Mouse (Mus musculus) midbrain, postnatal 0 days (tissue): Measurements from ENCODE around the gene Manf. TPM values are rescaled to one million over a fixed set of nuclear protein-coding genes. Genes with fewer than 3 reads are reported as not detected.
A peak's percentile ranks its signal among the peaks of the same experiment; 100 is the strongest.

ENCODE experiments used
- ATAC-seq: fragments of 200-750 bp; cut with Nextera tagmentation; 2 replicates; pipeline ENCODE4 v1.8.0; 2017; ENCODE audit warnings: moderate number of reproducible peaks, mild to moderate bottlenecking, moderate TSS enrichment, moderate library complexity; ENCODE audit not compliant: low FRiP score
- DNase-seq: peaks from one replicate; pipeline ENCODE4 v3.0.0-alpha.2; 2015; ENCODE audit warnings: low spot score
- H3K27ac ChIP-seq: fragments of 300-500 bp; sonication (generic); 2 replicates; pipeline ENCODE4 v1.5.1; 2014; ENCODE audit warnings: low read depth, mild to moderate bottlenecking, low read length, mixed read lengths
- H3K27me3 ChIP-seq: fragments of 300-500 bp; sonication (generic); 2 replicates; pipeline ENCODE4 v1.6.1; 2014; ENCODE audit warnings: low read length, control low read depth, mixed read lengths; ENCODE audit not compliant: insufficient read depth
- H3K36me3 ChIP-seq: fragments of 300-500 bp; sonication (generic); 2 replicates; pipeline ENCODE4 v1.6.1; 2014; ENCODE audit warnings: low read length, control low read depth, mixed read lengths; ENCODE audit not compliant: insufficient read depth
- H3K4me1 ChIP-seq: fragments of 300-500 bp; sonication (generic); 2 replicates; pipeline ENCODE4 v1.6.1; 2014; ENCODE audit warnings: mild to moderate bottlenecking, control low read depth, antibody characterized with exemption, low read length, mixed read lengths; ENCODE audit not compliant: insufficient read depth
- H3K4me2 ChIP-seq: fragments of 300-500 bp; sonication (generic); 2 replicates; pipeline ENCODE4 v1.6.1; 2014; ENCODE audit warnings: low read depth, mild to moderate bottlenecking, low read length, mixed read lengths; ENCODE audit not compliant: poor library complexity, severe bottlenecking
- H3K4me3 ChIP-seq: fragments of 300-500 bp; sonication (generic); 2 replicates; pipeline ENCODE4 v1.5.1; 2014; ENCODE audit warnings: low read depth, mild to moderate bottlenecking, low read length, moderate library complexity
- H3K9ac ChIP-seq: fragments of 300-500 bp; sonication (generic); replicated peaks from 2 replicates; pipeline ENCODE4 v1.6.1; 2014; ENCODE audit warnings: mild to moderate bottlenecking, low read length, moderate library complexity, mixed read lengths; ENCODE audit not compliant: poor library complexity, severe bottlenecking
- H3K9me3 ChIP-seq: fragments of 300-500 bp; sonication (generic); 2 replicates; pipeline ENCODE4 v1.6.1; 2016; ENCODE audit warnings: low read length, control low read depth
- CTCF ChIP-seq: IDR thresholded peaks from 2 replicates; pipeline ENCODE4 v1.5.1; 2016; ENCODE audit warnings: antibody characterized with exemption, mild to moderate bottlenecking
- WGBS: fragments of 180-500 bp; shearing (Covaris S2); extraction: QIAGEN DNeasy Blood & Tissue Kit; methylation state at CpG from one replicate; pipeline ENCODE4 v1.1.7; 2014; 5-methylcytosine and 5-hydroxymethylcytosine counted together
- polyA plus RNA-seq: library from polyadenylated mRNA; unstranded; fragments of >200 nt; fragmentation: Nextera tagmentation; extraction: Ambion mirVana; gene quantifications from 2 replicates; pipeline ENCODE4 v1.2.1, GENCODE M21; 2015
- total RNA-seq: library from RNA; depleted of rRNA; stranded (reverse); fragments of >200 nt; gene quantifications from 2 replicates; pipeline ENCODE4 v1.2.3, GENCODE M21; 2014

Manf gene
- total and polyA plus RNA-seq, 2 experiments from 2014 or later, result 54.6 to 115 TPM

GRCm38 (mm10) chr9:106908174-106908573 lies 16.4 kb upstream of the Manf start:
- Histone ChIP-seq H3K9ac (no peak overlapping the region), H3K27me3 (no peaks in the 10 kb centered on the region), H3K4me2 (no peak overlapping the region), H3K4me1 (no peaks in the 10 kb centered on the region), H3K36me3 (peaks cover 41% of the 10 kb centered on the region), H3K9me3 (no peaks in the 10 kb centered on the region), H3K4me3 (no peak overlapping the region), H3K27ac (no peak overlapping the region)
- WGBS, result 85% methylated on average over 3 of the region's 3 CpGs
- no peak for ATAC-seq
- DNase-seq, result no peak
- TF ChIP-seq CTCF, result no peak

- DNase-seq (no peak), ATAC-seq (no peak)
- H3K27me3 ChIP-seq, result no peaks in the 10 kb centered on the region
- H3K9me3 ChIP-seq, result no peaks in the 10 kb centered on the region
- peaks cover 42% of the 10 kb centered on the region for H3K36me3 ChIP-seq
- no peaks in the 10 kb centered on the region for H3K4me1 ChIP-seq
- 91% methylated on average over 8 of the region's 8 CpGs for WGBS
- H3K9ac ChIP-seq, result no peak overlapping the region
- H3K4me2 ChIP-seq, result no peak overlapping the region
- no peak for TF ChIP-seq CTCF
- no peak overlapping the region for H3K27ac ChIP-seq
- no peak overlapping the region for H3K4me3 ChIP-seq
These were observed 14.8 kb upstream of the Manf start for GRCm38 (mm10) chr9:106906597-106906996.

- DNase-seq (peak; percentile 82), ATAC-seq (no peak)
- no peaks in the 10 kb centered on the region for H3K4me1 ChIP-seq
- no peaks in the 10 kb centered on the region for H3K9me3 ChIP-seq
- no peaks in the 10 kb centered on the region for H3K27me3 ChIP-seq
- H3K4me2 ChIP-seq, result no peak overlapping the region
- peak; percentile 82 for TF ChIP-seq CTCF
- H3K36me3 ChIP-seq, result peaks cover 43% of the 10 kb centered on the region
- H3K4me3 ChIP-seq, result no peak overlapping the region
- no peak overlapping the region for H3K9ac ChIP-seq
- WGBS, result 11% methylated on average over 1 of the region's 1 CpGs
- H3K27ac ChIP-seq, result no peak overlapping the region
These were observed 12.0 kb upstream of the Manf start for GRCm38 (mm10) chr9:106903791-106904134.

- Histone ChIP-seq H3K27ac (no peak overlapping the region), H3K4me3 (no peak overlapping the region), H3K9ac (no peak overlapping the region), H3K4me1 (no peaks in the 10 kb centered on the region), H3K4me2 (no peak overlapping the region), H3K27me3 (no peaks in the 10 kb centered on the region), H3K9me3 (no peaks in the 10 kb centered on the region), H3K36me3 (peaks cover 43% of the 10 kb centered on the region)
- WGBS, result 85% methylated on average over 4 of the region's 4 CpGs
- DNase-seq (no peak), ATAC-seq (no peak)
- TF ChIP-seq CTCF, result no peak
These were observed 11.5 kb upstream of the Manf start for GRCm38 (mm10) chr9:106903099-106903790.

GRCm38 (mm10) chr9:106901596-106901995 lies 9.8 kb upstream of the Manf start:
- no peak overlapping the region for H3K4me3 ChIP-seq
- H3K4me1 ChIP-seq, result no peaks in the 10 kb centered on the region
- no peak for DNase-seq
- no peak overlapping the region for H3K4me2 ChIP-seq
- no peak overlapping the region for H3K9ac ChIP-seq
- peaks cover 40% of the 10 kb centered on the region for H3K36me3 ChIP-seq
- no peak for TF ChIP-seq CTCF
- WGBS, result 95% methylated on average over 7 of the region's 7 CpGs
- H3K27me3 ChIP-seq, result no peaks in the 10 kb centered on the region
- no peak for ATAC-seq
- no peaks in the 10 kb centered on the region for H3K9me3 ChIP-seq
- no peak overlapping the region for H3K27ac ChIP-seq

GRCm38 (mm10) chr9:106898901-106899300 lies 7.1 kb upstream of the Manf start:
- no peak for TF ChIP-seq CTCF
- no peaks in the 10 kb centered on the region for H3K4me1 ChIP-seq
- H3K9ac ChIP-seq, result no peak overlapping the region
- H3K36me3 ChIP-seq, result peaks cover 45% of the 10 kb centered on the region
- no peak for DNase-seq
- WGBS, result 89% methylated on average over 1 of the region's 1 CpGs
- no peak overlapping the region for H3K4me3 ChIP-seq
- H3K9me3 ChIP-seq, result no peaks in the 10 kb centered on the region
- no peak overlapping the region for H3K27ac ChIP-seq
- ATAC-seq, result no peak
- H3K4me2 ChIP-seq, result no peak overlapping the region
- H3K27me3 ChIP-seq, result no peaks in the 10 kb centered on the region
